Mouse (Mus musculus): ENCODE measurements around the gene Trmt44. TPM values are rescaled to one million over a fixed set of nuclear protein-coding genes. Genes with fewer than 3 reads are reported as not detected.
A peak's percentile ranks its signal among the peaks of the same experiment; 100 is the strongest.

Trmt44 gene
- polyA plus RNA-seq (2014; fragmentation: Nextera tagmentation; extraction: Ambion mirVana), result 6.6 and 7.1 TPM in 2 replicates

DNA sequence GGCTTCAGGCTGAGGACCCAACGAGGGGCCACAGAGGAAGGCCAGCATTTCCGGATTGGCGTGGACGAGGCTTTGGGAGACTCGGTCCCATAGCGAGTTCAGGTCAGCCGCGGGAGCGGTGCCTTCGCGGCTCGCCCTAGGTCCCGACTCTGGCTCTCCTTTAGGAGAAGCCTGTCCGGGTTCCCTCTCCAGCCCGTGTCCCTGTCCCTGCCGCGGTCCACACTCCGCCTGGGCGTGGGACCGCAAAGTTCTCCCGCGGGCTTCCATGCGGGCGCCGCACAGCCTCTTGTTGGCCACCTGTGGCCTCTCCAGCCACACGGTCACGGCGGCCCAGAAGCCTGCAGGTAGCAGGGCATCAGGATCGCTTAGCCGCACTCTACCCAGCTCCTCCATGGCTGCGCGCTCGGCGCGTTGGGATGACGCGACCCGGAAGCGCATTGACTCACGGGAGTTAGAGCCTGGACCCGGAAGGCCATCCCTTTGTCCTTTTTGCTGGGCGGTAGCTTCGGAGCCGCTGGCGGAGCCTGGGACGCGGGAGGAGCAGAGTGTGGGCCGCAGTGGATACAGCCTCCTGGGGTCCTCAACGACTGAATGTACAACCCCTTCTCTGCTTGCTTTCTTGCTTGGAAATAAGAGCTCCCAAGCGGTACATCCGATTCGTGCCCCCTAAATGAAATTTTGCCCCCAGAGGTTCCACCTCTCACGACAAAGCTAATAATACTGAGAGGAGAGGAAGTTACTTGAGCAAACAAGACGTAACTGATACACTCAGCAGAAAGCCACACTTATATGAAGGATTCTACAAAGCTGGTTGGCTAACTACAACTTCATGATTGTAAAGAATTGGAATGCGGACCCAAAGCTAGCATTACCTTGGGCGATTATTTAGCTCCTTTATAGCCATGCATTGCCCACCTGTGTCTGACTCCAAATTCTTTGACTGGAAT is at the start of gene Trmt44:
Gene Trmt44 (minus strand): TSS at position 418 of the 947 bp plus-strand sequence.
- WGBS, result 4% methylated on average over 41 of the region's 56 CpGs
- no peaks in the 10 kb centered on the region for H3K27me3 ChIP-seq (replicated peaks; ENCODE audit: control insufficient read depth, insufficient read depth, low read length)
- peak within 1 kb of the TSS; percentile 99 for H3K4me3 ChIP-seq (ENCODE audit: low read depth, low read length)
- H3K27ac ChIP-seq (replicated peaks; ENCODE audit: low read depth, low read length), result peak within 1 kb of the TSS; percentile 86
- DNase-seq (ENCODE audit: low spot score), result peak; percentile 96
- H3K4me1 ChIP-seq (ENCODE audit: control insufficient read depth, insufficient read depth, low read length), result peaks cover 6% of the 10 kb centered on the region
- peaks cover 29% of the 10 kb centered on the region for H3K36me3 ChIP-seq (ENCODE audit: control insufficient read depth, insufficient read depth, low read length)
- ATAC-seq (ENCODE audit: low read depth), result peak; percentile 99
- peak within 1 kb of the TSS; percentile 94 for H3K4me2 ChIP-seq (ENCODE audit: low read depth, low read length)
- H3K9me3 ChIP-seq (ENCODE audit: control insufficient read depth, low read length), result no peaks in the 10 kb centered on the region
- peak within 1 kb of the TSS; percentile 90 for H3K9ac ChIP-seq (ENCODE audit: low read depth, low read length)

DNA sequence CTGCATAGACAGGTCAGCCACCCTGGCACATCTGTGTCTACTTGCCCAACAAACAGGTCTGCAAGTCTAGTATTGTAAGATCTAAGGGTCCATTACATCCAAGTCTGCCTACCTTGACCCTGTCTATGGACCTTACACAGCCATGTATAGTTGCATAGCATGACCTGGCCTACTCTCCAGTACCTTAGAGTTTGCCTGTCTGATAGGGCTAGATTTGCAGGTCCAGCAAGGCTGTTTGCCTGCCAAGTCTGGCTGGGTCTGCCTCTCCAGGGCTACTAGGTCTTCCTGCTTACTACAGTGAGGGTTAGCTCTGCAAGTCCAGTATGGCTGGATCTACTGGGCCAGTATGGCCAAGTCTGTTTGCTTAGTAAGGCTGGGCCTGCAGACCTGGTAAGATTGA is 49.0 kb upstream of the Trmt44 start:
- ATAC-seq (ENCODE audit: low read depth) (no peak), DNase-seq (ENCODE audit: low spot score) (no peak)
- Histone ChIP-seq H3K27me3 (replicated peaks; ENCODE audit: control insufficient read depth, insufficient read depth, low read length) (no peaks in the 10 kb centered on the region), H3K4me2 (ENCODE audit: low read depth, low read length) (no peak overlapping the region), H3K9ac (ENCODE audit: low read depth, low read length) (no peak overlapping the region), H3K36me3 (ENCODE audit: control insufficient read depth, insufficient read depth, low read length) (no peaks in the 10 kb centered on the region), H3K4me1 (ENCODE audit: control insufficient read depth, insufficient read depth, low read length) (peaks cover 27% of the 10 kb centered on the region), H3K9me3 (ENCODE audit: control insufficient read depth, low read length) (no peaks in the 10 kb centered on the region), H3K4me3 (ENCODE audit: low read depth, low read length) (no peak overlapping the region), H3K27ac (replicated peaks; ENCODE audit: low read depth, low read length) (peak overlapping the region; percentile 62; the same call in 1 of the 2 replicates)

DNA sequence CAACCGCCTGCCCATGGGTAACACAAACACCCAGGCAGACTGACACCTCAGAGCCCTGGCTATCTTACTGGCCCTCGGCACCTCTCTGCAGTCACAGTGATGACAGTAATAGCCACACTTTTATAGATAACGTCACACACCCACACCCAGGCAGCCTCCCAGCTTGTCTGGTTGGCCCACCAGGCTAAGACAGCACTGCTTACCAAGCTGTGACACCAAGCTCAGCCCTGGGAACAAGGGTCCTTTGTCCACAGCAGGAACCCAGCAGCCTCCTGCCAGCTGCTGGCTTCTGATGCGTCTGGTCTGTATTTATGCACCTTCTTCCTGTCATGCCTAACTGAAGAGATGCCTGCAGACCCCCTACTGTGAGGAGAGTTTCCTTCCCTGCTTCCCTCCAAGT is 46.2 kb upstream of the Trmt44 start:
- peaks cover 27% of the 10 kb centered on the region for H3K4me1 ChIP-seq (ENCODE audit: control insufficient read depth, insufficient read depth, low read length)
- H3K4me2 ChIP-seq (ENCODE audit: low read depth, low read length), result no peak overlapping the region
- H3K4me3 ChIP-seq (ENCODE audit: low read depth, low read length), result no peak overlapping the region
- no peaks in the 10 kb centered on the region for H3K9me3 ChIP-seq (ENCODE audit: control insufficient read depth, low read length)
- peak; percentile 36 for DNase-seq (ENCODE audit: low spot score)
- H3K36me3 ChIP-seq (ENCODE audit: control insufficient read depth, insufficient read depth, low read length), result no peaks in the 10 kb centered on the region
- ATAC-seq (ENCODE audit: low read depth), result no peak; the same call in 1 of the 2 replicates
- H3K27me3 ChIP-seq (replicated peaks; ENCODE audit: control insufficient read depth, insufficient read depth, low read length), result no peaks in the 10 kb centered on the region
- WGBS, result 34% methylated on average over 4 of the region's 4 CpGs
- no peak overlapping the region for H3K27ac ChIP-seq (replicated peaks; ENCODE audit: low read depth, low read length)
- no peak overlapping the region for H3K9ac ChIP-seq (ENCODE audit: low read depth, low read length)

DNA sequence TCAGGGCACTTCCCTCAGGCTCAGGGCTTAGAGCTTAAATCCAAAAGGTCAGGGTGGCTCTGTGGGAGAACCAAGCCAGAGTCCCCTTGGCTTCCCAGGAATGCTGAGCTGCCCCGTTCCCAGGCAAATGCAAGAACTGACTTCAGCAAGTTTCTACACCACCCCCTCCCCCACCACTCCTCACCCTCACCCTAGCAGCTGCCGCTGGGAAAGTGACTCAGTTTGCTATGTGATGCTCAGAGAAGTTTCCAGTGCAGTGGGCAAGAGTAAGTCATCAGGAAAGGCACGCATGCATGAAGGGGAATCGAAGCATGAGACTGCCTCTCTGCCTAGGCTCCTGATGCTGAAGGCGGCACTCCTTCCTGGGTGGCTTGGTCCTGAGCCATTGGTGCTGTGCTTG is 42.1 kb upstream of the Trmt44 start:
- Histone ChIP-seq H3K4me3 (ENCODE audit: low read depth, low read length) (no peak overlapping the region), H3K9ac (ENCODE audit: low read depth, low read length) (no peak overlapping the region), H3K27me3 (replicated peaks; ENCODE audit: control insufficient read depth, insufficient read depth, low read length) (no peaks in the 10 kb centered on the region), H3K4me2 (ENCODE audit: low read depth, low read length) (no peak overlapping the region), H3K4me1 (ENCODE audit: control insufficient read depth, insufficient read depth, low read length) (peaks cover 13% of the 10 kb centered on the region), H3K9me3 (ENCODE audit: control insufficient read depth, low read length) (no peaks in the 10 kb centered on the region), H3K36me3 (ENCODE audit: control insufficient read depth, insufficient read depth, low read length) (no peaks in the 10 kb centered on the region), H3K27ac (replicated peaks; ENCODE audit: low read depth, low read length) (peak overlapping the region; percentile 34; the same call in 1 of the 2 replicates)
- ATAC-seq (ENCODE audit: low read depth) (peak; percentile 28; the same call in 1 of the 2 replicates), DNase-seq (ENCODE audit: low spot score) (peak; percentile 67)
- 47% methylated on average over 5 of the region's 5 CpGs for WGBS

GRCm38 (mm10) chr5:35612722-35613121 is 37.9 kb upstream of the Trmt44 start:
- Histone ChIP-seq H3K36me3 (ENCODE audit: control insufficient read depth, insufficient read depth, low read length) (no peaks in the 10 kb centered on the region), H3K27me3 (replicated peaks; ENCODE audit: control insufficient read depth, insufficient read depth, low read length) (no peaks in the 10 kb centered on the region), H3K4me3 (ENCODE audit: low read depth, low read length) (no peak overlapping the region), H3K9ac (ENCODE audit: low read depth, low read length) (no peak overlapping the region), H3K4me2 (ENCODE audit: low read depth, low read length) (no peak overlapping the region), H3K9me3 (ENCODE audit: control insufficient read depth, low read length) (no peaks in the 10 kb centered on the region), H3K4me1 (ENCODE audit: control insufficient read depth, insufficient read depth, low read length) (peaks cover 23% of the 10 kb centered on the region), H3K27ac (replicated peaks; ENCODE audit: low read depth, low read length) (no peak overlapping the region)
- 84% methylated on average over 7 of the region's 8 CpGs for WGBS
- ATAC-seq (ENCODE audit: low read depth) (no peak), DNase-seq (ENCODE audit: low spot score) (peak; percentile 33)

DNA sequence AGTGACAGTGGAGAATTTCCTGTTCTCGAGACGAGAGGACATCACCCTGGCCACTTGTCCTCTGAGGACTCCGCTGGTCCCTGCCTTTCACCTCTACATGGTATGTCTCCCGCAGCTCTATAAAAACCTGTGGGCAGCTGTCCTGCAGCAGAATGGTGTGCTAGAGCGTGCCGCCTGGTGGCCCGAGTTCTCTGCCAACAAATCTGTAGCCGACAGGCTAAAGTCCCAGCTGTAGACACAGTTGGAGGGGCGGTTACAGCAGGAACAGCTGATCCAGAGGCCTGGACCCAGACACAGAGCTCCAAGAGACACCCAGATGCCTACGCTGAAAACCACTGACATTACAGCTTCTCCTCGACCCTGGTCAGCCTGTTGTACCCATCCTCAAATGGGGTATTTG is 37.0 kb upstream of the Trmt44 start:
- peak; percentile 71 for DNase-seq (ENCODE audit: low spot score)
- H3K27me3 ChIP-seq (replicated peaks; ENCODE audit: control insufficient read depth, insufficient read depth, low read length), result no peaks in the 10 kb centered on the region
- ATAC-seq (ENCODE audit: low read depth), result no peak
- peaks cover 19% of the 10 kb centered on the region for H3K4me1 ChIP-seq (ENCODE audit: control insufficient read depth, insufficient read depth, low read length)
- H3K4me3 ChIP-seq (ENCODE audit: low read depth, low read length), result no peak overlapping the region
- H3K4me2 ChIP-seq (ENCODE audit: low read depth, low read length), result no peak overlapping the region
- no peaks in the 10 kb centered on the region for H3K36me3 ChIP-seq (ENCODE audit: control insufficient read depth, insufficient read depth, low read length)
- H3K9me3 ChIP-seq (ENCODE audit: control insufficient read depth, low read length), result no peaks in the 10 kb centered on the region
- no peak overlapping the region for H3K27ac ChIP-seq (replicated peaks; ENCODE audit: low read depth, low read length)
- 70% methylated on average over 11 of the region's 11 CpGs for WGBS
- H3K9ac ChIP-seq (ENCODE audit: low read depth, low read length), result no peak overlapping the region

DNA sequence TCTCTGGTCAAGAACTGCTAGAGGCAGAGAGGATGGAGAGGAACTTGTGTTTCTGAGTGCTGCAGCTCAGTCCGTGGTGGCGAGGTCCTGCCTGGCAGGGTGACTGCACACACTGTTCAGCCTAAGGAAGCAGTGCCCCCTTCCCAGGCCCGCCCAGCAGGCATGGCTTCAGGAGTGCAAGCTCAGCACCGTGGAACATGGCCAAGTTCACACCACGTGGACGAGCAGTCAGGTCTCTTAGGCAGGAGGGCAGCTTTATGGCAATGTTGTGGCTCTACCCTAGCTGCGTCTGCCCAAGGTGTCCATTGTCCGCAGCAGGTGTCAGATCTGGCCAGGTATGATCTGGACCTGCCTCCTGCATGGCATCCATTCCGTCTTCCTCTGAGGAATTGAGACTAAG is 36.3 kb upstream of the Trmt44 start:
- no peak overlapping the region for H3K9ac ChIP-seq (ENCODE audit: low read depth, low read length)
- ATAC-seq (ENCODE audit: low read depth), result no peak
- H3K27ac ChIP-seq (replicated peaks; ENCODE audit: low read depth, low read length), result no peak overlapping the region

GRCm38 (mm10) chr5:35610381-35610780 is 35.5 kb upstream of the Trmt44 start:
- Histone ChIP-seq H3K4me1 (ENCODE audit: control insufficient read depth, insufficient read depth, low read length) (peaks cover 19% of the 10 kb centered on the region), H3K4me3 (ENCODE audit: low read depth, low read length) (no peak overlapping the region), H3K9me3 (ENCODE audit: control insufficient read depth, low read length) (no peaks in the 10 kb centered on the region), H3K27ac (replicated peaks; ENCODE audit: low read depth, low read length) (no peak overlapping the region), H3K9ac (ENCODE audit: low read depth, low read length) (no peak overlapping the region), H3K36me3 (ENCODE audit: control insufficient read depth, insufficient read depth, low read length) (no peaks in the 10 kb centered on the region), H3K4me2 (ENCODE audit: low read depth, low read length) (no peak overlapping the region), H3K27me3 (replicated peaks; ENCODE audit: control insufficient read depth, insufficient read depth, low read length) (no peaks in the 10 kb centered on the region)
- WGBS, result 96% methylated on average over 7 of the region's 7 CpGs
- no peak for DNase-seq (ENCODE audit: low spot score)
- no peak for ATAC-seq (ENCODE audit: low read depth)

More for the DNA sequence above, 36.3 kb upstream of the Trmt44 start:
- no peaks in the 10 kb centered on the region for H3K36me3 ChIP-seq (ENCODE audit: control insufficient read depth, insufficient read depth, low read length)
- no peaks in the 10 kb centered on the region for H3K9me3 ChIP-seq (ENCODE audit: control insufficient read depth, low read length)
- WGBS, result 79% methylated on average over 9 of the region's 9 CpGs
- H3K4me1 ChIP-seq (ENCODE audit: control insufficient read depth, insufficient read depth, low read length), result peaks cover 19% of the 10 kb centered on the region
- H3K4me3 ChIP-seq (ENCODE audit: low read depth, low read length), result no peak overlapping the region
- no peak overlapping the region for H3K4me2 ChIP-seq (ENCODE audit: low read depth, low read length)
- H3K27me3 ChIP-seq (replicated peaks; ENCODE audit: control insufficient read depth, insufficient read depth, low read length), result no peaks in the 10 kb centered on the region
- no peak for DNase-seq (ENCODE audit: low spot score)

All from embryonic facial prominence, embryonic 14.5 days (tissue).